Mouse (Mus musculus): ENCODE measurements around the gene Slc5a2. TPM values are rescaled to one million over a fixed set of nuclear protein-coding genes. Genes with fewer than 3 reads are reported as not detected.

Slc5a2 gene
- polyA plus RNA-seq, 1 experiment = not detected

GRCm38 (mm10) chr7:128276051-128276450 is 10.6 kb downstream of the Slc5a2 start:
- Histone ChIP-seq H3K4me1 (ENCODE audit: control insufficient read depth, insufficient read depth, insufficient read length, low read length) (no peaks in the 10 kb centered on the region), H3K4me3 (ENCODE audit: insufficient read depth, low read depth, low read length) (no peak overlapping the region), H3K27ac (replicated peaks; ENCODE audit: low read depth, low read length) (no peak overlapping the region)

- Histone ChIP-seq H3K4me1 (ENCODE audit: control insufficient read depth, insufficient read depth, insufficient read length, low read length) (no peaks in the 10 kb centered on the region), H3K27ac (replicated peaks; ENCODE audit: low read depth, low read length) (no peak overlapping the region), H3K4me3 (ENCODE audit: insufficient read depth, low read depth, low read length) (no peak overlapping the region)
These were observed 14.3 kb downstream of the Slc5a2 start for GRCm38 (mm10) chr7:128279750-128280149.

- no peaks in the 10 kb centered on the region for H3K4me1 ChIP-seq (ENCODE audit: control insufficient read depth, insufficient read depth, insufficient read length, low read length)
These were observed 16.3 kb downstream of the Slc5a2 start for GRCm38 (mm10) chr7:128281765-128282164.

DNA sequence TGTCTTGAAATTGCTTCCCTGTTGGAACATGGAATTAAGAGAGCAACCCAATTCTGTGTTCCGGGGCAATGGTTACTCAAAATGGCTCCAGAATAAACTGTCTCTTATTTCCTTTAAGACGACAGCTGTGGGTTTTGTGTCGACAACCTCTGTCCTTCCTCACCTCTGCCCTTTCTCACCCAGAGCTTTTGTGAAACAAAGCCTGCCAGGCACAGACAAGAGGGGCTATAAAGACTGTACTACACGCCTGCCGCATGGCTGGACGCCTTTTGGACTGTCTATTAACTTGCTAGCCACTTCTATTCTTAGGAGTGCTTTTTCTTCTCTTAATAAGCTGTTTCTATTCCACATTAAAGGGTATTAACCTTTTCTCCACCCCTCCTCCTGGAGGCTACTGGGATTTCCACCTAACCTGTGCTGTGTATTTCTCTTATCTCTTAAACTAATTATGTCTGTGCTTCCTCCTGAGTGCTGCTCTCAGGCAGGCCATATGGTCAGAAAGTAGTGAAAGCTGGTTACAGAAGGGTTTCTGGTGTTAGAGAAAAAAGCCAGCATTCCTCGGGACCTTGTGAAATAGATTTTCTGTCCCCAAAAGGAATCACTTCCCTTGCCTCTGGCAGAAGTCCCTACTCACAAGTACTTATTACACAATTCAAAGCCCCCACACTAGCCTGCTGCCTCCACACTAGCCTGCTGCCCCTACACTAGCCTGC is 17.2 kb downstream of the Slc5a2 start:
- H3K27ac ChIP-seq (replicated peaks; ENCODE audit: low read depth, low read length) = no peak overlapping the region
- H3K4me1 ChIP-seq (ENCODE audit: control insufficient read depth, insufficient read depth, insufficient read length, low read length) = no peaks in the 10 kb centered on the region
- H3K4me3 ChIP-seq (ENCODE audit: insufficient read depth, low read depth, low read length) = no peak overlapping the region

More at GRCm38 (mm10) chr7:128281765-128282164, 16.3 kb downstream of the Slc5a2 start:
- Histone ChIP-seq H3K4me3 (ENCODE audit: insufficient read depth, low read depth, low read length) (no peak overlapping the region), H3K27ac (replicated peaks; ENCODE audit: low read depth, low read length) (no peak overlapping the region)

- no peaks in the 10 kb centered on the region for H3K4me1 ChIP-seq (ENCODE audit: control insufficient read depth, insufficient read depth, insufficient read length, low read length)
- no peak overlapping the region for H3K4me3 ChIP-seq (ENCODE audit: insufficient read depth, low read depth, low read length)
- no peak overlapping the region for H3K27ac ChIP-seq (replicated peaks; ENCODE audit: low read depth, low read length)
These were observed 18.6 kb downstream of the Slc5a2 start for GRCm38 (mm10) chr7:128284047-128284446.

DNA sequence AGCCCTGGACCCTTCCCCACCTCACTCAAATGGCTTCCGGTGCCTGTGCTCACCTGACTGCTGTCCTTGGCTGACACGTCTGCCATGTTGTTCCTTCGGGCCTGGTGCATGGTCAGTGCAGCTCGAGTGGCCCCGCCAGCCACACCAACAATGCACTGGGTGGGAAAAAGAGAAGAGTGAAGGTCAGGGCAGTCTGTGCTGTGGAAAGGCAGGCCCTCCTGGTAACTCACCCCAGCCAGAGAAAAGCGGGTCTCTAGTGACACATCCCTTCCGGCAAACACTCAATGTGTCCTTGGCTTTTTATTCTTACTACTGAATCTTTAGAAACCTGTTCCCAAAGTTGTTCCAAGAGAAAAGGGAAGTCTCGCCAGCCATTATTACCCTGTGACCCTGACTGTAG is 19.6 kb downstream of the Slc5a2 start:
- H3K4me1 ChIP-seq (ENCODE audit: control insufficient read depth, insufficient read depth, insufficient read length, low read length) = no peaks in the 10 kb centered on the region
- H3K27ac ChIP-seq (replicated peaks; ENCODE audit: low read depth, low read length) = no peak overlapping the region
- no peak overlapping the region for H3K4me3 ChIP-seq (ENCODE audit: insufficient read depth, low read depth, low read length)

DNA sequence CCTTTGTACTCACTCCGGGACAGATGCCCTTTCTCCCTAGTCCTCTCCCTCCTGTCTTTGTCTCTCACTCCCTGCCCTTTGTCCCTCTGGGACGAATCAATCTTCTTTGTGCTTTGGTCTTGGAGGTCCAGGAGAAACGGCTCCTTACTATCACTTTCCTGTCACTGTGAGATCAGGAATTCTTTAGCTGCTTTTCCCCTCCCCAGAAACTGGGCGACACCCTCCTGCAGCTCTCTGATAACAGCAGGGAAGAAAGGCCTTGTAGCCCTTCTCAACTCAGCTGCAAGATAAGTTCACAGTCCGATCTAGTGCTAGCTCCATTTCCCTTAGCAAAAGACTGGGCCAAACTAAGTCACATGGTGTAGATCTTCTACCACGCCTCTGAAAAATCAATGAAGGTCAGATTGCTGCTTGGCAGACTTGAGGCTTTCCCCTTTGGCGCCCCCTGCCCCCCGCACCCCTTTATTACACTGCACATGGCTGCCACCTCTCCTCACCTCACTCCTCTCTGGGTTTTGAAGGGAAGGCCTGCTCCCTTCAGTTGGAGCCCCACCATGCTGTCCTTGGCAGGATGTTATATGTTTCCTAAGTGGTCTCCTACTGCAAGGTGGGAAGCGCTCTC is 23.6 kb downstream of the Slc5a2 start:
- Histone ChIP-seq H3K4me1 (ENCODE audit: control insufficient read depth, insufficient read depth, insufficient read length, low read length) (no peaks in the 10 kb centered on the region), H3K4me3 (ENCODE audit: insufficient read depth, low read depth, low read length) (no peak overlapping the region), H3K27ac (replicated peaks; ENCODE audit: low read depth, low read length) (no peak overlapping the region)

DNA sequence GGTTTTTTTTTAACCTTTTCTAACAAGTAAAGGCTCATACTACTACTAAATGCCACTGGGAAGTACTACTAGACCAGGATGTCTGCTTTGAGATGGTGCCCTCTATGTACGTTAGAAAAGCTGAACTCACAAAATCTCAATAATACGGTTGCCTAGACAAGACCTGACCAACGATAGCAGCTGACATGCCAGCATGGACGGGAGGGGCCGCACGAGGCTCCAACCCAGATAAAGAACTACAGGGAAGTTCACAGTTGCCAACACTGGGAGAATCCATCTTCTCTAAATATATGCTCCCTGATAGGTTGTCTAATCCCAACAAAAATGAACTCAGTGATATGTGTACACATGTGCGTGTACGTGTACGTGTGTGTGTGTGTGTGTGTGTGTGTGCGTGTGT is 29.3 kb downstream of the Slc5a2 start:
- Histone ChIP-seq H3K4me3 (ENCODE audit: insufficient read depth, low read depth, low read length) (no peak overlapping the region), H3K4me1 (ENCODE audit: control insufficient read depth, insufficient read depth, insufficient read length, low read length) (peaks cover 5% of the 10 kb centered on the region), H3K27ac (replicated peaks; ENCODE audit: low read depth, low read length) (no peak overlapping the region)

- Histone ChIP-seq H3K4me3 (ENCODE audit: insufficient read depth, low read depth, low read length) (no peak overlapping the region), H3K4me1 (ENCODE audit: control insufficient read depth, insufficient read depth, insufficient read length, low read length) (peaks cover 5% of the 10 kb centered on the region), H3K27ac (replicated peaks; ENCODE audit: low read depth, low read length) (no peak overlapping the region)
These were observed 31.1 kb downstream of the Slc5a2 start for GRCm38 (mm10) chr7:128296514-128296913.

DNA sequence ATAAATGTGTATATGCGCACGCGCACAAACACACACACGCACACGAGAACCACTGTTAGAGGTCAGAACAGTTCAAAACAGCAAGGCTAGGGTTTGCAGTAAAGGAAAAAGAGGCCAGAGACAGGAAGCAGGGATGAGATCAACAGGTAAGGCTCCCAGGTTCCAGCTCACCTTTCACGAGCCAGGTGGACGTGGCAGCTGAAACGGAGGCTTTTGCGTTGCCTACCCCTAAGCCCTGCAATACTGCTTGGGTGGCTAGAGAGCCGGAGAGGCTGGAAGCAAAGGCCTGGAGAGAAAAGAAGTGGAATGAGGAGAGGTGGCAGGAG is 31.8 kb downstream of the Slc5a2 start:
- no peak overlapping the region for H3K27ac ChIP-seq (replicated peaks; ENCODE audit: low read depth, low read length)
- peaks cover 5% of the 10 kb centered on the region for H3K4me1 ChIP-seq (ENCODE audit: control insufficient read depth, insufficient read depth, insufficient read length, low read length)
- H3K4me3 ChIP-seq (ENCODE audit: insufficient read depth, low read depth, low read length) = peak overlapping the region; percentile 97

GRCm38 (mm10) chr7:128297617-128298480 is 32.4 kb downstream of the Slc5a2 start, which contains the start of gene BC017158:
BC017158 (minus strand) TSS chr7:128298170.
- H3K4me1 ChIP-seq (ENCODE audit: control insufficient read depth, insufficient read depth, insufficient read length, low read length) = peaks cover 5% of the 10 kb centered on the region
- peak within 1 kb of the TSS; percentile 97 for H3K4me3 ChIP-seq (ENCODE audit: insufficient read depth, low read depth, low read length)
- no peak within 1 kb of the TSS for H3K27ac ChIP-seq (replicated peaks; ENCODE audit: low read depth, low read length)

- no peak overlapping the region for H3K27ac ChIP-seq (replicated peaks; ENCODE audit: low read depth, low read length)
- H3K4me1 ChIP-seq (ENCODE audit: control insufficient read depth, insufficient read depth, insufficient read length, low read length) = peaks cover 5% of the 10 kb centered on the region
- H3K4me3 ChIP-seq (ENCODE audit: insufficient read depth, low read depth, low read length) = peak overlapping the region; percentile 97
These were observed 33.3 kb downstream of the Slc5a2 start for GRCm38 (mm10) chr7:128298481-128299342.

DNA sequence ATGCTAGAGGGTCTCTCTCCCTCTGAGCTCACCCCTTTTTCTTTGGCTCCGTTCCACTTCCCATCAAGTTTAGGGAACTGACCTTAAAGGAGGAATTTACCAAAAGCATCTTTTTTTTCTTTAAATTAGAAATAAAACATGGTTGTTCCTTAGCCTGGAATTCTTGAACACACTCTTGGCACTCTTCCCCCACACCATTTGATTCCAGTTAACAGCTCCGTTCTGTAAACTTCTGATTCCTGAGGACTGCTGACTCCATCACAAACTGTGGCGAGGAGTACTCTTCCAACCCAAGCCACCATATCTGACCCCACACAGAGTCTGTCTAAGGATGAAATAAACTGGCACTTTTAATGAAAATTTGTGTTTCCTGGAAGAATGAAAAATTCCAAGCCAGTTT is 35.5 kb downstream of the Slc5a2 start:
- Histone ChIP-seq H3K4me1 (ENCODE audit: control insufficient read depth, insufficient read depth, insufficient read length, low read length) (peaks cover 5% of the 10 kb centered on the region), H3K4me3 (ENCODE audit: insufficient read depth, low read depth, low read length) (no peak overlapping the region), H3K27ac (replicated peaks; ENCODE audit: low read depth, low read length) (no peak overlapping the region)

DNA sequence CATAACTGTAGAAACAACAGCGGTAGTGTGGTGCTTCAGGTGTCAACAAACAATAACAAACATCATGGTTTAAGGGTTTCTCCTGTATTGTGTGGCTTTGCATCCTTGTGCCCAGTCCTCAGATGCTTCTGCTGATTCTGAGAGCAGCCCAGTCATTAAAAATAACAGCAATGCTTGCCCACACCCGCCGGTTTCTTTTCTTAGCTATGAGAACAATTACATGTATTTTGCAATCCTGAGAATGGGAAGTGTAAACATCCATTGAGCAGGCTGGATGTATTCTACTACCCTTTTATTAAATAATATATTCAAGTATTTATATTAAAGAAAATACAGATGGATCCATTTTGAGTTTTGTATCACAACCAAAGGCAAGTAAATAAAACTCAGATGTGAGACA is 36.7 kb downstream of the Slc5a2 start:
- no peak overlapping the region for H3K4me3 ChIP-seq (ENCODE audit: insufficient read depth, low read depth, low read length)
- no peak overlapping the region for H3K27ac ChIP-seq (replicated peaks; ENCODE audit: low read depth, low read length)
- peaks cover 3% of the 10 kb centered on the region for H3K4me1 ChIP-seq (ENCODE audit: control insufficient read depth, insufficient read depth, insufficient read length, low read length)

DNA sequence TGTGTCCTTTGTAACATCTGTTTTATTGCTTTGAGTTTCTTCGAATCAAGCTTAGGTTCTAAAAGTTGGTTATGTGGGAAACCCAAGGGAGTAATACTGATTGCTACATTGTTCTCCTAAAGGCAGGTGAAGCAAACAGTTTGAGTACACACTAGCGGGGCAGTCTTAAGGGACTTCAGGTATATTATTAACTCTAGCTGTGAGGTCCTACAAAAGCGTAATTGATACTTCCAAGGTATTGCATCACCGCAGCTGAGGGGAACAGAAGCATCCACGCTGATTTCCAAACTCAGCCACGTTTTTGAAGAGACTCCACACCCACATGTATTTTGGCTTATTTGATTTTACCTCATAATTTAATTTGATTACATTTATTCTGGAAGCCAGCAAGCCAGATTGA is 38.7 kb downstream of the Slc5a2 start:
- Histone ChIP-seq H3K27ac (replicated peaks; ENCODE audit: low read depth, low read length) (no peak overlapping the region), H3K4me3 (ENCODE audit: insufficient read depth, low read depth, low read length) (no peak overlapping the region), H3K4me1 (ENCODE audit: control insufficient read depth, insufficient read depth, insufficient read length, low read length) (no peaks in the 10 kb centered on the region)
